Mouse (Mus musculus): ENCODE data around the gene Gm39566.

DNA sequence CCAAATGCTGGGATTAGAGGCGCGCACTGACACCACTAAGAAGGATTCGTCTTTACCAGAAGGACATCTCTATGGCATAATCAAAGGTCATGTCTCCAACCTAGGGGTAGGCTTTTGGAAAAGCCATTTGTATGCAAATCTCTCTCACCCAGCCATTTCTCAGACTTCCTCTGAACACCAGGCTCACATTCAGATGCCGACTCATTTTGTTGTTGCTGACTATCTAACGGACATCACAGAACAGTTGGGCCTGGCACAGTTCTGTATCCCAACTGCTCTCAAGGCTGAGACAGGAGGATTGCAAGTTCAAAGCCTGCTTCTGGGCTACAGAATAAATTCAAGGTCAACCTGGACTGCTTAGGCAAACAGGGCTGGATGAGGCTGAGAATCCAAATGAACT, 27.8 kb downstream of the Gm39566 start:
- no peak for TF ChIP-seq CTCF (conservative IDR thresholded peaks at IDR 0.05; ENCODE audit: insufficient read depth, insufficient read length, low read depth, low read length)
- no peak for TF ChIP-seq POLR2A (IDR thresholded peaks at IDR 0.05; ENCODE audit: low read depth, low read length)
